Mouse (Mus musculus): ENCODE data around the gene Rbm47. TPM values are rescaled to one million over a fixed set of nuclear protein-coding genes. Genes with fewer than 3 reads are reported as not detected.

Gene Rbm47
- polyA plus RNA-seq, 1 experiment from 2014 or later: 28.5 TPM

- ATAC-seq (ENCODE audit: borderline replicate concordance, extremely low read depth, low FRiP score, low TSS enrichment): no peak
- no peak overlapping the region for H3K9ac ChIP-seq
- H3K4me1 ChIP-seq: no peaks in the 10 kb centered on the region
- no peaks in the 10 kb centered on the region for H3K27me3 ChIP-seq
- H3K36me3 ChIP-seq: no peaks in the 10 kb centered on the region
- no peak overlapping the region for H3K4me3 ChIP-seq
- H3K27ac ChIP-seq: no peak overlapping the region
- no peaks in the 10 kb centered on the region for H3K9me3 ChIP-seq
- no peak overlapping the region for H3K4me2 ChIP-seq
- WGBS: 53% methylated on average over 7 of the region's 7 CpGs
Observed at GRCm38 (mm10) chr5:66098094-66098871, 74.6 kb downstream of the Rbm47 start.

GRCm38 (mm10) chr5:66096081-66096480 lies 76.8 kb downstream of the Rbm47 start:
- Histone ChIP-seq H3K27me3 (no peaks in the 10 kb centered on the region), H3K9me3 (no peaks in the 10 kb centered on the region), H3K27ac (no peak overlapping the region), H3K4me1 (no peaks in the 10 kb centered on the region), H3K9ac (no peak overlapping the region), H3K4me3 (no peak overlapping the region), H3K4me2 (no peak overlapping the region), H3K36me3 (no peaks in the 10 kb centered on the region)
- no peak for ATAC-seq (ENCODE audit: borderline replicate concordance, extremely low read depth, low FRiP score, low TSS enrichment)
- 86% methylated on average over 6 of the region's 6 CpGs for WGBS

GRCm38 (mm10) chr5:66095166-66095565 lies 77.8 kb downstream of the Rbm47 start:
- Histone ChIP-seq H3K4me2 (no peak overlapping the region), H3K9me3 (no peaks in the 10 kb centered on the region), H3K4me3 (no peak overlapping the region), H3K4me1 (peaks cover 2% of the 10 kb centered on the region; the same call in 1 of the 2 replicates), H3K27ac (no peak overlapping the region), H3K9ac (no peak overlapping the region), H3K36me3 (no peaks in the 10 kb centered on the region), H3K27me3 (no peaks in the 10 kb centered on the region)
- no peak for ATAC-seq (ENCODE audit: borderline replicate concordance, extremely low read depth, low FRiP score, low TSS enrichment)
- WGBS: 36% methylated on average over 6 of the region's 6 CpGs

GRCm38 (mm10) chr5:66090037-66090436 lies 82.9 kb downstream of the Rbm47 start:
- H3K4me1 ChIP-seq: peaks cover 4% of the 10 kb centered on the region; the same call in 1 of the 2 replicates
- H3K9ac ChIP-seq: no peak overlapping the region
- no peak overlapping the region for H3K4me2 ChIP-seq
- H3K4me3 ChIP-seq: no peak overlapping the region
- no peaks in the 10 kb centered on the region for H3K36me3 ChIP-seq
- no peak overlapping the region for H3K27ac ChIP-seq
- no peaks in the 10 kb centered on the region for H3K27me3 ChIP-seq
- ATAC-seq (ENCODE audit: borderline replicate concordance, extremely low read depth, low FRiP score, low TSS enrichment): no peak
- WGBS: 27% methylated on average over 9 of the region's 9 CpGs
- no peaks in the 10 kb centered on the region for H3K9me3 ChIP-seq

- 18% methylated on average over 4 of the region's 4 CpGs for WGBS
- H3K4me1 ChIP-seq: peaks cover 4% of the 10 kb centered on the region; the same call in 1 of the 2 replicates
- no peaks in the 10 kb centered on the region for H3K36me3 ChIP-seq
- H3K9ac ChIP-seq: no peak overlapping the region
- H3K27ac ChIP-seq: no peak overlapping the region
- H3K4me2 ChIP-seq: no peak overlapping the region
- no peak overlapping the region for H3K4me3 ChIP-seq
- no peaks in the 10 kb centered on the region for H3K27me3 ChIP-seq
- ATAC-seq (ENCODE audit: borderline replicate concordance, extremely low read depth, low FRiP score, low TSS enrichment): no peak
- H3K9me3 ChIP-seq: no peaks in the 10 kb centered on the region
Observed at GRCm38 (mm10) chr5:66089600-66089999, 83.3 kb downstream of the Rbm47 start.

- no peak overlapping the region for H3K27ac ChIP-seq
- no peak overlapping the region for H3K4me3 ChIP-seq
- no peak for ATAC-seq (ENCODE audit: borderline replicate concordance, extremely low read depth, low FRiP score, low TSS enrichment)
- 79% methylated on average over 5 of the region's 5 CpGs for WGBS
- no peaks in the 10 kb centered on the region for H3K9me3 ChIP-seq
- H3K4me2 ChIP-seq: no peak overlapping the region
- H3K9ac ChIP-seq: no peak overlapping the region
- H3K4me1 ChIP-seq: peaks cover 4% of the 10 kb centered on the region; the same call in 1 of the 2 replicates
- no peaks in the 10 kb centered on the region for H3K36me3 ChIP-seq
- H3K27me3 ChIP-seq: no peaks in the 10 kb centered on the region
Observed at GRCm38 (mm10) chr5:66088902-66089295, 84.0 kb downstream of the Rbm47 start.

GRCm38 (mm10) chr5:66088247-66088901 lies 84.5 kb downstream of the Rbm47 start:
- H3K27ac ChIP-seq: no peak overlapping the region
- no peak overlapping the region for H3K9ac ChIP-seq
- no peaks in the 10 kb centered on the region for H3K9me3 ChIP-seq
- peaks cover 4% of the 10 kb centered on the region; the same call in 1 of the 2 replicates for H3K4me1 ChIP-seq
- WGBS: 85% methylated on average over 4 of the region's 4 CpGs
- H3K36me3 ChIP-seq: no peaks in the 10 kb centered on the region
- no peak for ATAC-seq (ENCODE audit: borderline replicate concordance, extremely low read depth, low FRiP score, low TSS enrichment)
- no peaks in the 10 kb centered on the region for H3K27me3 ChIP-seq
- H3K4me2 ChIP-seq: no peak overlapping the region
- no peak overlapping the region for H3K4me3 ChIP-seq

GRCm38 (mm10) chr5:66086952-66087351 lies 86.0 kb downstream of the Rbm47 start:
- 84% methylated on average over 9 of the region's 9 CpGs for WGBS

GRCm38 (mm10) chr5:66086304-66086703 lies 86.6 kb downstream of the Rbm47 start:
- Histone ChIP-seq H3K27me3 (no peaks in the 10 kb centered on the region), H3K9ac (no peak overlapping the region), H3K4me3 (no peak overlapping the region), H3K27ac (no peak overlapping the region), H3K4me1 (peaks cover 12% of the 10 kb centered on the region; the same call in 1 of the 2 replicates), H3K36me3 (no peaks in the 10 kb centered on the region), H3K4me2 (no peak overlapping the region), H3K9me3 (no peaks in the 10 kb centered on the region)
- no peak for ATAC-seq (ENCODE audit: borderline replicate concordance, extremely low read depth, low FRiP score, low TSS enrichment)
- 87% methylated on average over 1 of the region's 1 CpGs for WGBS

More at GRCm38 (mm10) chr5:66086952-66087351, 86.0 kb downstream of the Rbm47 start:
- no peak overlapping the region for H3K4me2 ChIP-seq
- ATAC-seq (ENCODE audit: borderline replicate concordance, extremely low read depth, low FRiP score, low TSS enrichment): no peak
- no peaks in the 10 kb centered on the region for H3K9me3 ChIP-seq
- H3K9ac ChIP-seq: no peak overlapping the region
- no peak overlapping the region for H3K27ac ChIP-seq
- H3K27me3 ChIP-seq: no peaks in the 10 kb centered on the region
- H3K4me1 ChIP-seq: peaks cover 11% of the 10 kb centered on the region; the same call in 1 of the 2 replicates
- no peak overlapping the region for H3K4me3 ChIP-seq
- no peaks in the 10 kb centered on the region for H3K36me3 ChIP-seq

- H3K4me3 ChIP-seq: no peak overlapping the region
- ATAC-seq (ENCODE audit: borderline replicate concordance, extremely low read depth, low FRiP score, low TSS enrichment): no peak
- H3K4me2 ChIP-seq: no peak overlapping the region
- no peaks in the 10 kb centered on the region for H3K27me3 ChIP-seq
- no peaks in the 10 kb centered on the region for H3K9me3 ChIP-seq
- no peaks in the 10 kb centered on the region for H3K36me3 ChIP-seq
- no peak overlapping the region for H3K27ac ChIP-seq
- H3K9ac ChIP-seq: no peak overlapping the region
- H3K4me1 ChIP-seq: peaks cover 12% of the 10 kb centered on the region; the same call in 1 of the 2 replicates
- WGBS: 31% methylated on average over 4 of the region's 4 CpGs
Observed at GRCm38 (mm10) chr5:66085478-66085877, 87.4 kb downstream of the Rbm47 start.

GRCm38 (mm10) chr5:66084541-66084940 lies 88.4 kb downstream of the Rbm47 start:
- H3K4me2 ChIP-seq: no peak overlapping the region
- H3K4me1 ChIP-seq: peaks cover 7% of the 10 kb centered on the region; the same call in 1 of the 2 replicates
- no peaks in the 10 kb centered on the region for H3K36me3 ChIP-seq
- H3K4me3 ChIP-seq: no peak overlapping the region
- no peaks in the 10 kb centered on the region for H3K27me3 ChIP-seq
- WGBS: 82% methylated on average over 3 of the region's 3 CpGs
- H3K9ac ChIP-seq: no peak overlapping the region
- no peak for ATAC-seq (ENCODE audit: borderline replicate concordance, extremely low read depth, low FRiP score, low TSS enrichment)
- no peak overlapping the region for H3K27ac ChIP-seq
- no peaks in the 10 kb centered on the region for H3K9me3 ChIP-seq

GRCm38 (mm10) chr5:66083350-66083749 lies 89.6 kb downstream of the Rbm47 start:
- Histone ChIP-seq H3K9ac (no peak overlapping the region), H3K36me3 (no peaks in the 10 kb centered on the region), H3K27ac (no peak overlapping the region; the same call in 1 of the 2 replicates), H3K4me2 (no peak overlapping the region), H3K27me3 (no peaks in the 10 kb centered on the region), H3K4me3 (no peak overlapping the region), H3K9me3 (no peaks in the 10 kb centered on the region), H3K4me1 (peaks cover 15% of the 10 kb centered on the region; the same call in 1 of the 2 replicates)
- 48% methylated on average over 7 of the region's 7 CpGs for WGBS
- ATAC-seq (ENCODE audit: borderline replicate concordance, extremely low read depth, low FRiP score, low TSS enrichment): no peak
